Mouse (Mus musculus) lung, postnatal 0 days (tissue): ENCODE results near the gene Pi16.

Experiments used
- CTCF ChIP-seq: IDR thresholded peaks from 2 replicates; pipeline ENCODE4 v1.5.1; 2016; ENCODE audit warnings: antibody characterized with exemption, mild to moderate bottlenecking
- EP300 ChIP-seq: IDR thresholded peaks from 2 replicates; pipeline ENCODE4 v1.6.1; 2016; ENCODE audit warnings: antibody characterized with exemption, mild to moderate bottlenecking, control low read depth

DNA sequence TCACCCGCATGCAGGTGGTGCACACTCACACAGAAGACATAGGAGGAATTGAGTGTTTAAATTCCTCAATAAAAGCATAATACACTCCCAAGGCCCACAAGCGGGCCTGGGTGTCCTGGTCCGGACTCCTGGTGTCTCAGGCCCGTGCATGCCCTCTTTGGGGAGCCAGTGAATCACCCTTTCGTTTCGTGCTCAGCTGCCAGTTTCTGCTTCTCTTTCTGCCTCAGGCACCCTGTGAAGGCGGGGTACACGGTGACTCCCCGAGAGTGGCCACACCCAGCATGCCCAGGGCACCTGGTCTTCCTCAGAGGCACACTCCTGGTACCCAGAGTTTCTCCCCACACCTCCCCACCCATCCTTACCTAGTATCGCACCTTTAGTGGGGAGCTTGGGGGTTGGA is 58.4 kb downstream of the Pi16 start:
- no peak for TF ChIP-seq CTCF
- TF ChIP-seq EP300: no peak
